Mouse (Mus musculus) limb, embryonic 14.5 days (tissue): ENCODE data around the gene Trip6. TPM values are rescaled to one million over a fixed set of nuclear protein-coding genes. Genes with fewer than 3 reads are reported as not detected.

Source experiments
- ATAC-seq: fragments of 200-750 bp; cut with Nextera tagmentation; 2 replicates; pipeline ENCODE4 v1.8.0; 2017; ENCODE audit warnings: low read depth, moderate number of reproducible peaks, moderate TSS enrichment; ENCODE audit not compliant: low FRiP score
- DNase-seq: peaks from one replicate; pipeline ENCODE4 v3.0.0-alpha.2; 2015; ENCODE audit warnings: low spot score
- H3K27ac ChIP-seq: fragments of 300-500 bp; sonication (generic); replicated peaks from 2 replicates; pipeline ENCODE4 v1.5.1; 2014; ENCODE audit warnings: low read depth, mild to moderate bottlenecking, low read length, moderate library complexity, mixed read lengths
- H3K27me3 ChIP-seq: fragments of 300-500 bp; sonication (generic); 2 replicates; pipeline ENCODE4 v1.6.1; 2014; ENCODE audit warnings: low read length, mixed read lengths; ENCODE audit not compliant: control insufficient read depth, insufficient read depth
- H3K36me3 ChIP-seq: fragments of 300-500 bp; sonication (generic); 2 replicates; pipeline ENCODE4 v1.6.1; 2014; ENCODE audit warnings: mild to moderate bottlenecking, low read length, moderate library complexity, mixed read lengths; ENCODE audit not compliant: control insufficient read depth, insufficient read depth
- H3K4me1 ChIP-seq: fragments of 300-500 bp; sonication (generic); 2 replicates; pipeline ENCODE4 v1.6.1; 2014; ENCODE audit warnings: antibody characterized with exemption, low read length, mixed read lengths; ENCODE audit not compliant: control insufficient read depth, insufficient read depth
- H3K4me2 ChIP-seq: fragments of 300-500 bp; sonication (generic); replicated peaks from 2 replicates; pipeline ENCODE4 v1.6.1; 2014; ENCODE audit warnings: low read depth, mild to moderate bottlenecking, low read length, moderate library complexity; ENCODE audit not compliant: severe bottlenecking
- H3K4me3 ChIP-seq: fragments of 300-500 bp; sonication (generic); replicated peaks from 2 replicates; pipeline ENCODE4 v1.5.1; 2014; ENCODE audit warnings: low read length
- H3K9ac ChIP-seq: fragments of 300-500 bp; sonication (generic); 2 replicates; pipeline ENCODE4 v1.6.1; 2014; ENCODE audit warnings: mild to moderate bottlenecking, low read depth, low read length, moderate library complexity; ENCODE audit not compliant: severe bottlenecking
- H3K9me3 ChIP-seq: fragments of 300-500 bp; sonication (generic); 2 replicates; pipeline ENCODE4 v1.6.1; 2016; ENCODE audit warnings: low read length; ENCODE audit not compliant: control insufficient read depth
- POLR2A ChIP-seq: fragments of 200-500 bp; IDR thresholded peaks from 2 replicates; pipeline ENCODE4 v1.8.0; 2012; ENCODE audit warnings: inconsistent platforms, mild to moderate bottlenecking, moderate library complexity, borderline replicate concordance; ENCODE audit not compliant: insufficient read depth, insufficient read length; ENCODE audit errors: extremely low read depth
- WGBS: fragments of 180-500 bp; shearing (Covaris S2); extraction: QIAGEN DNeasy Blood & Tissue Kit; methylation state at CpG from one replicate; pipeline ENCODE4 v1.1.7; 2014; 5-methylcytosine and 5-hydroxymethylcytosine counted together
- polyA plus RNA-seq, 2 experiments: library from polyadenylated mRNA; depleted of rRNA in 1 of 2; stranded (reverse) in 1 of 2; unstranded in 1 of 2; fragments of >200 nt; fragmentation: Nextera tagmentation in 1 of 2; extraction: Ambion mirVana in 1 of 2; gene quantifications; 2 replicates each; pipeline versions ENCODE4 v1.2.1 to v1.2.3; 2012 to 2014

Gene Trip6
- polyA plus RNA-seq, 2 experiments = 91.0 to 131 TPM

DNA sequence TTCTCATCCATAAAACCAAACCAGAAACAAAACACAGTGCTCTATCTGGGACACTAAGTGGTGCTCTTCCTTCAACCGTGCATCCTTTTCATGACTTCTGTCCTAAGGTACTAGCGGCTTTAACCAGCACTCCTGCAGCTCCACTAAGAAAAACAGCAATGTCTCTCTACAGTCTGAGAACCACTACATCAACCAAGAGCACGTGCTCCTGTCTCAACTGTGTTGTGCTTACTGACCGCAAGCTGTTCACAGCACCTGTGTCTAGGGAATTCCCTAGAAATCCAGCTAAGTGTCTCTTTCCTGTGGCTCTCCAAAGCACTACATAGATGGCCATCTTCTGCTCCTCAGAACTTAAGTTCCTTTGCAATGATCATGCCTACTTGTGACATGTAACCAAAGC is 9.4 kb downstream of the Trip6 start:
- WGBS = 50% methylated on average over 4 of the region's 4 CpGs
- no peak for TF ChIP-seq POLR2A
- no peaks in the 10 kb centered on the region for H3K27me3 ChIP-seq
- H3K36me3 ChIP-seq = peaks cover 69% of the 10 kb centered on the region
- no peak for ATAC-seq
- peak overlapping the region; percentile 32; the same call in 1 of the 2 replicates for H3K9ac ChIP-seq
- H3K9me3 ChIP-seq = no peaks in the 10 kb centered on the region
- no peak overlapping the region for H3K4me3 ChIP-seq
- no peak overlapping the region for H3K27ac ChIP-seq
- H3K4me1 ChIP-seq = peaks cover 21% of the 10 kb centered on the region
- no peak for DNase-seq
- H3K4me2 ChIP-seq = peak overlapping the region; percentile 78

DNA sequence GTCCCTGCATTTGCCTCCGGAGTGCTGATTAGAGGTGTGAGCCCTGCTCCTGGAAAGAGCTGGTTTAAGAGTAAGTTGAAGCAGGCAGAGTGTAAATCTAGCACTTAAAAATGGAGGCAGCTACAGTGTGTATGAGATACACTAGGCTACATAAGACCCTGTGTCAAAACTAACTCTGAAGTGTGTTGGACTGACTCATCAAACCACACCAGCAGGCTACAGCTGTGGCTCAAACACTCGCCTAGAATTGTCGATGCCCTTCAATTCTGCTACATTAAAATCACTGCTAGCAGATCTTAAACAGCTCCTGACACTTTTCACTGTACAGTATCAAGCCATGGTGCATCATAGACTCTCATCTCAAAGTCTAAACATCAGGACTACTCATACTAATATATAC is 10.0 kb downstream of the Trip6 start:
- Histone ChIP-seq H3K36me3 (peaks cover 69% of the 10 kb centered on the region), H3K27ac (no peak overlapping the region), H3K4me3 (no peak overlapping the region)

DNA sequence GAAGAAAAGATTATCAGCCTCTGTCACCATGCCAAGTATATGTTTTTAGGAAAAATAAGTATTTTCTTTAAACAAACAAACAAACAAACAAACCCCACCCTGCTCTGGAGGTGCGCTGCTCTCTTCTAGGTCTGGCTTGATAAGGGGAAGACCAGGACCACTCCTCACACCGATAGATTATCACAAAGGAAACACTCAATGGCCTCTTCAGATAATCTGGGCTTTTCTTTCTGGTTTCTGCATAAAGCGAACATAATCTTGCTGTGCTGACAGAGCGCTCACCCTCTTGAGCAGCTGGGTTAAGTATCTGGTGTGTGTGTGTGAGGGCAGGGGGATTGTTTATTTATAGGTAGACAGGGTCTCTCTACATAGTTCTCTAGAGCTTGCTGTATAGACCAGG is 10.6 kb downstream of the Trip6 start:
- no peak overlapping the region for H3K4me3 ChIP-seq

More for the DNA sequence above, 10.0 kb downstream of the Trip6 start:
- ATAC-seq (no peak), DNase-seq (no peak)
- no peaks in the 10 kb centered on the region for H3K27me3 ChIP-seq
- WGBS = 88% methylated on average over 3 of the region's 3 CpGs
- no peaks in the 10 kb centered on the region for H3K9me3 ChIP-seq
- peaks cover 21% of the 10 kb centered on the region for H3K4me1 ChIP-seq
- H3K4me2 ChIP-seq = no peak overlapping the region
- 0 out of 2 replicates have a peak overlapping the region, but pooled peaks have one; percentile 16 for H3K9ac ChIP-seq
- TF ChIP-seq POLR2A = no peak

DNA sequence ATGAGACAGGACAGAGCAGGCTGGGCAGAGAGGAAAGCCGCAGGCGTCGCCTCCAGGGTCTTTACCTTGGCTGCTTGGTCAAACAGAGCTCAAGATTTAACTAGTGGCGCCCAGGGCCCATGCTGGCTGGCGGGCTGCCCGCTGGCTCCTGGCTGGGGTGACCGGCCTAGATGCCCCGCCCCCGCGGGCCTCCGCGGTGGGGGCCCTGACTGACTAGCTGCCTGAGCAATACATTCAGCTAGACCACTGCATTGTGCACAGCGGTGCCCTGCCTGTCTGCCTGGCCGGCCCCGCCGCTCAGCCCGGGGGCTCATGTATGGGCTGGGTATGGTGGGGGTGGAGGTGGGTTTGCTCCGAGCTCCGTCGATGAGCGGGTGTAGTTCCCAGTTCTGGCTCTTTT is 13.0 kb downstream of the Trip6 start:
- H3K27ac ChIP-seq = no peak overlapping the region
- H3K9me3 ChIP-seq = no peaks in the 10 kb centered on the region
- peaks cover 19% of the 10 kb centered on the region for H3K4me1 ChIP-seq
- DNase-seq (no peak), ATAC-seq (no peak)
- no peaks in the 10 kb centered on the region for H3K27me3 ChIP-seq
- 87% methylated on average over 21 of the region's 21 CpGs for WGBS
- no peak overlapping the region for H3K9ac ChIP-seq
- no peak overlapping the region for H3K4me3 ChIP-seq
- H3K4me2 ChIP-seq = no peak overlapping the region
- H3K36me3 ChIP-seq = peaks cover 88% of the 10 kb centered on the region
- TF ChIP-seq POLR2A = no peak

More for the DNA sequence above, 10.6 kb downstream of the Trip6 start:
- no peaks in the 10 kb centered on the region for H3K9me3 ChIP-seq
- H3K9ac ChIP-seq = no peak overlapping the region
- no peak overlapping the region for H3K27ac ChIP-seq
- no peak for DNase-seq
- peaks cover 21% of the 10 kb centered on the region for H3K4me1 ChIP-seq
- no peaks in the 10 kb centered on the region for H3K27me3 ChIP-seq
- 94% methylated on average over 4 of the region's 4 CpGs for WGBS
- no peak for ATAC-seq
- no peak for TF ChIP-seq POLR2A
- H3K36me3 ChIP-seq = peaks cover 69% of the 10 kb centered on the region
- no peak overlapping the region for H3K4me2 ChIP-seq

DNA sequence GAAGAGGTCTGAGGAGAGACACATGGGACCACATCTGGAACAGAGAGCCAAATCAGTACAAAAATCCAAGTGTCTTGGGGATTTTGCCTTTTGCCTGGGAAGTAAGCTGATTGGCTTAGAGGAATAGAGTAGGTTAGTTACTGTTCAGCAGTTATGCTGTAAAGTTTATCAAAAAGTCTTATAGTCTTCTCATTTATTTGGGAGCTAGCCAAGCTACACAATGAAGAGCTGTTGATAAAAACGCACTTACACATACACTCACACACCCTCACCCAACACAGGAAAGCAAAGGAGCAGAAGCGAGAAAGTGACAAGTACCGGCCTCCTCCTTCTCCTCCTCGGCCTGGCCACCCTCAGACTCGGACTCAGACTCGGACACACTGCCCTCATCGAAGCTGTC is 15.0 kb downstream of the Trip6 start:
- 90% methylated on average over 7 of the region's 7 CpGs for WGBS
- Histone ChIP-seq H3K9me3 (no peaks in the 10 kb centered on the region), H3K9ac (no peak overlapping the region), H3K4me3 (no peak overlapping the region), H3K4me1 (peaks cover 11% of the 10 kb centered on the region), H3K4me2 (no peak overlapping the region), H3K36me3 (peaks cover 93% of the 10 kb centered on the region), H3K27ac (no peak overlapping the region), H3K27me3 (no peaks in the 10 kb centered on the region)
- ATAC-seq = no peak
- TF ChIP-seq POLR2A = no peak
- DNase-seq = no peak

DNA sequence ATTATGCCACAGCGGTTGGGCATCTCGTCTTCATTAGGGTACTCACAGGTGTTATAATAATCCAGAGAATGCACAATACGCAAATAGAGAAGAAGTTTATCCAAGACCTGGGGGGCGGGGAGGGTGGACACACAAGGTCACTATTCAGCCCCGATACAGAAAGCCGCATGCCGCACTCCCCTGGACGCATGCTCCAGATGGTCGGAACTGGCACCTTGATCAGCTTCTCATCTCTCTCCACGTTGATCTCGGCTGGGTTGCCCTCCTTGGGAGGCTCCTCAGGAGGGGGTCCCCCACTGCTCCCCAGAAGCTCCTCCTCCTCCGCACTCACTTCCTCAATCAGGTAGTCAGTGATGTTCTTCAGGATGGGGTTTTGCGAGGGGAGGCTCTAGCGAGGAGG is 17.1 kb downstream of the Trip6 start:
- Histone ChIP-seq H3K9me3 (no peaks in the 10 kb centered on the region), H3K36me3 (peaks cover 72% of the 10 kb centered on the region), H3K4me1 (peaks cover 17% of the 10 kb centered on the region), H3K4me2 (no peak overlapping the region), H3K27me3 (0 out of 2 replicates have a peak, but pooled peaks cover 3% of the 10 kb centered on the region), H3K27ac (no peak overlapping the region), H3K4me3 (no peak overlapping the region), H3K9ac (no peak overlapping the region)
- no peak for TF ChIP-seq POLR2A
- 93% methylated on average over 14 of the region's 14 CpGs for WGBS
- ATAC-seq (no peak), DNase-seq (no peak)
